Mouse (Mus musculus) heart, postnatal 0 days (tissue): Measurements from ENCODE around the gene Rpl10-ps3.

Experiments
- CTCF ChIP-seq: IDR thresholded peaks from 2 replicates; pipeline ENCODE4 v1.5.1; 2016; ENCODE audit warnings: antibody characterized with exemption, control low read depth, low read depth
- EP300 ChIP-seq: IDR thresholded peaks from 2 replicates; pipeline ENCODE4 v1.6.1; 2016; ENCODE audit warnings: antibody characterized with exemption, low read depth

DNA sequence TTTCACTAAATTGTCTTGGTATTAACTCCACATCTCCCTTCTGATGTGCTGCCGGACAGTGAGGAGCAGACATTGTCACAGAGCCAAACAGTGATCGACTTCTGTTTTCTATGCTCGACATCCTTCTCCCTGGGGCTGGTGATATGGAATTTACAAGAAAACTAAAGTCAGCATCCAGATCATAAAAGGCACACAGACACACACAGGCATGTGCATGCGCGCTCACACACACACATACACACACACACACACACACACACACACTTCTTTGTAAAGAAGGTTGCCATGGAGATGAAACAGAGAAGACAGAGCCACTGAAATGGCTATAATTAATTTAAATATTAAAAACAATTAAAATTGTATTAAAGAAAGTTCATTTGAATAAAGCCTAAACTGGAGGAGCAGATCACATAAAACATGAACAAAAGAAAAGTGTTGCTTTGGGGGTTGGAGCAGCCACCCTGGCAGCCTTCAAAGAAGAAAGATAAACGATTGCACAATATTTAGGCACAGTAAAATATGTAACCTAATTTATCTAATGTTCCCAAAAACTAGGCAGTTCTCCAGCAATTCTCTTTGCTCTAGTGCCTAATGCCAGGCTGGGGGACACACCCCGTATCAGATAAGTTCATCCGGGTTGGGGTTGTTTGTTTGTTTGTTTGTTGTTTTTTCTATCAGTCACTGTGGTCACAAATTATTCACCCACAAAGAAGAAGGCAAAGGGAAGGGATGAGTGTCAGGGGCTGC, 24.0 kb upstream of the Rpl10-ps3 start:
- TF ChIP-seq EP300 (no peak), CTCF (no peak)
